Mouse (Mus musculus) heart, postnatal 10 days (tissue): ENCODE measurements around the gene Suclg2. TPM values are rescaled to one million over a fixed set of nuclear protein-coding genes. Genes with fewer than 3 reads are reported as not detected.
A peak's percentile ranks its signal among the peaks of the same experiment; 100 is the strongest.

ENCODE experiments used
- DNase-seq, 2 experiments: peaks; one replicate each; pipeline ENCODE4 v3.0.0; 2021
- intact Hi-C: fragments of 180-260 bp; cut with DNase I; formaldehyde crosslinking; loops from one replicate; pipeline ENCODE4 v1.15.1; 2025
- total RNA-seq, 2 experiments: library from RNA; stranded (reverse); gene quantifications; 2 replicates each; pipeline ENCODE4 v1.2.3; 2021

Suclg2 gene
- total RNA-seq, 2 experiments from 2014 or later: 98.0 to 106 TPM

DNA sequence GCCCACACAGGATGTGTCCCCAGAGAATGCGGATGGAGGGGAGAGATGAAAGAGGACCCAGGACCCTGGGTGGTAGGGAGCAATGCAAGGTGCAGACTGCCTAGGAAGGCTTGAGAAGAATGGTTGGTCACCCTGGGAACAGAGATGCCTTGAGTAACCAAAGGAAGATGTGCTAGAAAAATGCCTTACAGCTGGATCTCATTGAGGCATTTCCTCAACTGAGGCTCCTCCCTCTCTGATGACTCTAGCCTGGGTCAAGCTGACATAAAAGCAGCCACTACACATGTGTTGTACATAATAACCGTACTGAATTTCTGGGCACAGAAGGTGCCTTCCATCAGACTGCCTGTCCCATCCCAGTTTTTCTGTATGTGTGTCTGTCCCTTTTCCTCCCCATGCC is 227.6 kb downstream of the Suclg2 start:
- no peak for DNase-seq
- intact Hi-C loops: no loop called here

- no peak for DNase-seq
- intact Hi-C loops: loop anchor here (2.0 to 10.0 kb wide), 3 partner anchors 261 to 1519 kb away; no protein-coding TSS in a partner anchor
These were observed 232.8 kb downstream of the Suclg2 start for GRCm38 (mm10) chr6:95485791-95486190.

- intact Hi-C loops: loop anchor here (2.0 to 10.0 kb wide), 3 partner anchors 260 to 1520 kb away; no protein-coding TSS in a partner anchor
- DNase-seq: peak; percentile 36 to 59
These were observed 234.3 kb downstream of the Suclg2 start for GRCm38 (mm10) chr6:95484183-95484818.

GRCm38 (mm10) chr6:95483686-95484085 is 234.9 kb downstream of the Suclg2 start:
- intact Hi-C loops: loop anchor here (1.0 to 10.0 kb wide), 4 partner anchors 11 to 1521 kb away; no protein-coding TSS in a partner anchor
- no peak for DNase-seq

DNA sequence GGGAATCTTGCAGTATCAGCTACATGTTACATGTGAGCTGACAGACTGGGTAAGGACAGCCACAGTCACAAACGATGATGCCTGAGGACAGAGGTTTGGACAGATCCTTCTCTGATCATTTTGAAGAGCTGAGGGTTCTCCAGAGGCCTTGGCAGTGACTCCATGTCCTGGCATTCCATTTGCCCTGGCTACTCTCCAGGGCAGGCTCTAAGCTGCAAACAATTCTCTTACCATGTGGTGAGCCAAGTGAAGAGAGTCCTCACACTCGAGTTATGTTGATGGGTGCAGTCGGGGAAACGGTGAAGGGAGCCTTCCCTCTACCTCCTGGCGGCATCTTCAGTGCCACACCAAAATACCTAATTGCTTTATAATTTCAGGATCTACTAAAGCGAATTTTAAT is 235.5 kb downstream of the Suclg2 start:
- peak; percentile 68 for DNase-seq
- intact Hi-C loops: loop anchor here (1.0 to 10.0 kb wide), 3 partner anchors 11 to 1522 kb away; no protein-coding TSS in a partner anchor

- no peak for DNase-seq
- intact Hi-C loops: loop anchor here (10.0 kb wide), 2 partner anchors 255 to 1525 kb away; no protein-coding TSS in a partner anchor
These were observed 238.8 kb downstream of the Suclg2 start for GRCm38 (mm10) chr6:95479801-95480200.

GRCm38 (mm10) chr6:95469521-95469920 is 249.1 kb downstream of the Suclg2 start:
- DNase-seq: peak in 1 of 2 experiments; percentile 4
- intact Hi-C loops: no loop called here

DNA sequence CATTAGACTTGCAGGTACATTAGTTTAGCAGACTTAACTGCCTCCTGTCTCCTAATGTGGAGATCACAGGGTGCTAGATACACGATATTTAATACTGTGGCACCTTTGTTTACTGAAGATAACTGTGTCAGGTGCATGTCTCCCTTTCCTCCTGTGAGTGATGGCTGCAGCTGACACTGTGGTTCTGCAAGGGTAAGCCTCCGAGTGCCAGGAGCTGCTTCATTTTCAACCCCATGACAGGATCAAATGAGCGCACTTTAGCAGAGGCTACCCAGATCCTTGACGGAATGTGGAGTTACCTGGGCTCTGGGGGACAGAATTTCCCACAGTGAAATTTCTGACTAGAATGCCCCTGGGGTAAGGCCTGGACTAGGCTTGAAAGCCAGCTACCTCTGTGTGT is 253.3 kb downstream of the Suclg2 start:
- intact Hi-C loops: no loop called here

GRCm38 (mm10) chr6:95459372-95459771 is 259.2 kb downstream of the Suclg2 start:
- no peak for DNase-seq
- intact Hi-C loops: no loop called here

More for the DNA sequence above, 253.3 kb downstream of the Suclg2 start:
- no peak for DNase-seq

DNA sequence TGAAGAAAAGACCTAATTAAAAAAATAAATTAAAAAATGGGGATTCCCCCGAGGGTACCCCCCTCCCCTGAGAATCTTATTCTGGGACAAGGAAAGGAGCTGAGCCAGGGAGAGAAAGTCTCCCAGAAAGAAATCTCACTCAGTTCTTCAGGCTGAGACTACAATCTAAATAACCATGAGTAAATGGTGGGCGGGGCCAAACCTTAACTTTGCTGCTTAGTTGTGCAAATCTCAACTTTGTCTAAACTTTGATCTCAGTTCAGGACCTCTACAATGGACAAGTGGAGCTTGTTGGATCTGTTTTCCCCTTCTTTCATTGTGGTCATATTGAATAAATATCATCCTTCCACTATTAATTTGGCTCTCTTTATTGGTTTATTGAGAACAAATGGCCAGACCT is 272.4 kb downstream of the Suclg2 start:
- intact Hi-C loops: no loop called here
- DNase-seq: no peak

DNA sequence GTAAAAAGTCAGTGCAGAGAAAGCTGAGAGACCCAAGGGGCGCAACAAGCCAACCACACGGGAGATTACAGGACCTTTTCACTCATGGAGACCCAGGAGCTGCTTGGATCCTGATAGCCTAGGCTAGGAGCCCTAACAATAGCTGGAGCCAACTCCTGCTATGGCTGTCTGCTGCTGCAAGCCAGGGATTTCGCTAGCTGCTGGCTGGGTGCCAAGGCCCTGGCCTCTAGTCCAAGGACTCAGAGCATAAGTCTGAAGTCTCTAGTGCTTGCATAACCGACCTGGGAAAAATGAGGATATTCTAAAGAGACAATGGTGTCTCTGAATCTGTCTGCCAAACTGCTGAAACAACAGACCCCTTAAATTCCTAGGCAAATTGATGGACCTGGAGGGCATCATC is 273.6 kb downstream of the Suclg2 start:
- peak; percentile 50 to 54 for DNase-seq
- intact Hi-C loops: no loop called here
